Mouse (Mus musculus) cortical plate, adult 2 months (tissue): ENCODE results near the gene Mthfsd.

Experiments
- CTCF ChIP-seq: fragments of 200-500 bp; IDR thresholded peaks from 2 replicates; pipeline ENCODE4 v1.5.1; 2011; ENCODE audit warnings: mild to moderate bottlenecking, control low read depth, low read length; ENCODE audit not compliant: insufficient read depth; ENCODE audit errors: extremely low read depth
- POLR2A ChIP-seq: fragments of 200-500 bp; IDR thresholded peaks from 2 replicates; pipeline ENCODE4 v1.6.1; 2011; ENCODE audit warnings: mild to moderate bottlenecking, low read length, control low read depth; ENCODE audit not compliant: insufficient read depth; ENCODE audit errors: extremely low read depth

GRCm38 (mm10) chr8:121134102-121134501 lies 25.9 kb upstream of the Mthfsd start:
- TF ChIP-seq CTCF (no peak), POLR2A (no peak)
